Mouse (Mus musculus) CD4-positive, CD25-positive, alpha-beta regulatory T cell, adult 4 months (primary cell): ENCODE data around the gene Dmrt3. TPM values are rescaled to one million over a fixed set of nuclear protein-coding genes. Genes with fewer than 3 reads are reported as not detected.

Source experiments
- ATAC-seq: one replicate; pipeline ENCODE4 v1.8.0; 2017
- polyA plus RNA-seq, 2 experiments: library from polyadenylated mRNA; unstranded; fragments of 100-300 nt; shearing (Covaris generic); gene quantifications; one replicate each; pipeline ENCODE4 v1.2.1; 2017

Gene Dmrt3
- not detected for polyA plus RNA-seq

DNA sequence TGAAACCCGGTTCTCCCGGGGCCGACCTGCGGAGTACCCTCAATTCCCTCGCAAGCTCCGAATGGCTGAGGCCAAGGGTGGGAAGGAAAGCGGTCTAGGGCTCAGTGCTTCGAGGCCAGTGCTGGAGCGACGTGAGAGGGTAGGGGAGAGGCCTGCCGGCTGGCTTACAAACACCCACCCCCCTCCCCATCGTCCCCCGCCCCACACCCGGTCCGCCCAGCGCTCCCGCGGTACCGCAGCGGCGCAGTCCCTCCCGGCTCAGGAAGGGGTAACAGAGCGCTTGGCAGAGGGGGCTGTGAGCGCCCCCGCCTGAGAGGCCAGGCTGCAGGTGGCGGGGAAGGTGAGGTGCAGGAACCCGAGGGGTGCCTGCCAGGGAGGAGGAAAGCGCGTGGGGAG, at the start of gene Dmrt3:
TSS of gene Dmrt3 (plus strand) at position 287 of the 396 bp plus-strand sequence.
- no peak for ATAC-seq

DNA sequence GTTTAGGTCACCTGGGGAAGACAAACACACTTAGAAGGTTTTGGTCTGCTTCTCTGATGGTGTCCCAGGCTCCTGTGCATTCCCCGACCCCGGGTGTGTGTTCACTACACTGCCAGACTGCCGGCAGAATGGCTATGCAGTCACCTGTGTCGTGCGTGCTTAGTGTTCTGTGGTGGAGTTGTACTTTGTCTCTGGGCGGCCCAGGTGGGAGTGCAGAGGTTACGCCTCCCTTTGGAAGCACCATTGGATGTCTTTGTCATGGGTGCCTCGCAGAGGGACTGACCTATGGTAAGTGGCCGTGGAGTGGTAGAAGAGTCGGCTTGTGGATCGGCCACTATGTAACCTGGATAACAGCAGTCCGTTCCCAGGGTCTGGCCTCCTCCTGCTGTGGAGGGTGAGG, 45.7 kb upstream of the Dmrt3 start:
- ATAC-seq, result no peak

DNA sequence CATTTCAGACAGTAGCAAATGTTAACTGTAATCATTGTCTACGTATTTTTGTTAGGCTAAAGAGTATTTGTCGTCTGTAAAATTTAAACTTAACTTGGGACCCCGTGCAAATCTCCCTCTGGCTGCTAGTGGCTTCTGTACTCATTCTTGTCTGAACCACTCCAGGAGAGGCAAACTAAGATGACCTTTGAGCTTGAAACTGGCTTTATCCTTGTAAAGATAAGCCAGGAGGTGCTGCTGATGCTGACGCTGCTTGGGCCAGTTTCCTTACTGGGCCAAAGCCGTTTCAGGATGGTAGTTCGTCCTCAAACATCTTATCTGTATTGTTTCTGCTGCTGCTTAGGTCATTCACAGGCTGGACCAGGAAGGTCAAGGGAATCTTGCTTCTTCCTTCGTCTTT, 40.3 kb upstream of the Dmrt3 start:
- ATAC-seq, result no peak

DNA sequence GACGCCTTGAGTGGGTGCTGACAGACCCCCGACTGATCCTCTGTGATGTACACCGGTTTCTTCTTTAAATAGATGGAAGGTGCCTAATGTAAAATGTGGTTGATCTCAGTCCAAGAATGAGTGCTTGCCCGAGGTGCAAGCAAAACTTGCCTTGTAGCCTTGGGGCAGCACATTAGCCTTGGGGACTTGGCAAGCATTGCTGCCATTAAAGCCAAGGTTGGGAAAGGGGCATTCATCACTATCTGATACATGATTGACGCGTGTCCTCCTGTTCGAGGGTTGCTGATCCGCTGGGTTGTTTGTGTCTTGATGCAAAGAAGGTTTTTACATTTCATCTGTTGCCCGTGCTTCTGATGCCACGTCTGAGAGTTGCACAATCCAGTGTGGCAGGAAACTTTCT, 35.7 kb upstream of the Dmrt3 start:
- no peak for ATAC-seq

DNA sequence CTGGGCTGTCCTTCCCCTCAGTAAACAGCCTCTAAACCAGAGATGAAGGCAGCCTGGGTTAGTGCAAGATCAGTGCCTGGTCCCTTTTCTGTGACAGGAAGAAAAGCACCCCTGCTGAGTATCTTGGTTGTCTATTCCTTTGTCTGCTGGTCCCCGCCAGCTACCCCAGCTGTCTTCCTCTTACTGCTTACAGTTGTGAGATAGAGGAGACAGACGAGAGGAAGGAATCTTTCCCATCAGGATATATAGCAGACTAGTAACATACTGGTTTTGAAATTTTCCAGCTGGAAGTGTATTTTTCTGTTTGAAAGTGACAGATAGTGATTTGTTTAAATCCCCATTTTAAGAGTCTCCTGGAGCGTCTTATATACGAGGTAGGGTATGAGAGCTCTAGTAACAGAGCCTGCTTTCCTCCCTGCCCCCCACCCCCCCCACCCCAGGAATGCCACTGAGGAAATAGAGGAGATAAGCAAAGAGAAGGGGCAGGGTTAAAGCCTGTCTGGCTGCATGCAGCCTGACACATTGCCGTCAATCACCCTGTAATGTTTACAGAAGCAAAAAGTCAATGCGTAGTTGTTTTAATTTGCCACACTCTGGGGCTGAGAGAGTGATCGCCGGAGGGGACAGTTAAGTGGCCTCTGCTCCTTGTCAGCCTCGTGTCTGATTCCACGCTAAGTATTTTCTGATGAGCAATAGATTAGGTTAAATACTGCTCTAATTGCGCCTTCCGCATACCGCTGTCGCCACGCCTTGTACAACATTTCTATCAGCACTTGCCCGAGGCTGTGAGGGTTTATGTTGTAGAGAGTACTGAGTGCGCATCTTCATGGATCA, 34.9 kb upstream of the Dmrt3 start:
- ATAC-seq, result no peak

DNA sequence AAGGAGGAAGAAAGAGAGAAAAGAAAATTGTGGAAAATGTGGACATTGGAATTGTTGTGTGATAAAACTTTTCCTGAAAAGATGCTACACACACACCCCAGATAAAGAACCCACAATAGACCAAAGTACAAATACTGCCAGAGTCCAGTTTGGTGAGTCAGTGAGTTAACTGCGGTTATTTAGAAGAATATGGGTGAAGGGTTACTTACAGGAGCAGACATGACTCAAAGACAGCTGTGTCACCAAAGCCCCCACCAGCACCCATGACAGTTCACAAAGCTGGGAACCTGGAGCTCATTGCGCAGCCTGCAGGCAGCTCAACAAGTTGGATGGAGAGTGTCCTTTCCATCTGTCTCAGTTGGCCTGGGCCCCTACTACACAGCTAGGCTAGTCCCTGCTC, 31.7 kb upstream of the Dmrt3 start:
- no peak for ATAC-seq

DNA sequence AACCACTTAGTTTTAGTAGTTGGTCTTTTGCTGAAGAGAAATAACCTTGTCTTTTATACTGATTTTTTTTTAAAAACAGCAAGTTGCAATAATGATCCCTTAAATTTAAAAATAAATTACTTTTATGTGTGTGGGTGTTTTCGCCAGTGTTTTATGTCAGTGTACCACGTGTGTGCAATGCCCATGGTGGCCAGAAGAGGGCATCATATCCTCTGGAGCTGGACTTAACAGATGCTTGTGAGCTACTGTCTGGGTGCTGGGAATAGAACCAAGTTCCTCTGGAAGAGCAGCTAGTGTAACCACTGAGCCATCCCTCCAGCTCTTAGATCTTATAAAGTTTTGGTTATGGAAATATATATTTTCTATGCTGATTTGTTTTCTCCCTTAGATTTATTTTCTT, 30.7 kb upstream of the Dmrt3 start:
- no peak for ATAC-seq

DNA sequence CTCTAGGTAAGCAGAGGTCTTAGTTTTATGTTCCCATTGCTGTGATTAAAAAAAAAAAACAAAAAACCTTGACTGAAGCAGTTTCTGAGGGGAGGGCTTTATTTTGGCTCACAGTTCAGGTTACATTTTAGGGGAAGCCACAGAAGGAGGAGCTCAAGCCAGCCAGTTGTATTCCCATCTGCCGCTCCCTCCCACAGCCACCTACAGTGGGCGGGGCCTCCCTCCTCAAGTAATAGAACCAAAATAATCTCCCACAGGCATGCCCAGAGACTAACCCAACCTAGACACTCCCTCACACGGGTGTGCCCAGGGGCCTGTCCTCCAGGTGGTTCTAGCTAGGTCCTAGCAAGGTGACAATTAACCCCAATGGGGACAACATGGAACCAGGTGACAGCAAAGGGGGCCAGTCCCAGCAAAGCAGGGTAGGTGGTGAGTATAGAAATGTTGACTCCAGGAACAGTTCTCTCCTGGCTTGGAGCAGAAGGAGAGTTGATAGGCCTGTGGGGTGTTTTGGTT, 12.3 kb upstream of the Dmrt3 start:
- no peak for ATAC-seq

DNA sequence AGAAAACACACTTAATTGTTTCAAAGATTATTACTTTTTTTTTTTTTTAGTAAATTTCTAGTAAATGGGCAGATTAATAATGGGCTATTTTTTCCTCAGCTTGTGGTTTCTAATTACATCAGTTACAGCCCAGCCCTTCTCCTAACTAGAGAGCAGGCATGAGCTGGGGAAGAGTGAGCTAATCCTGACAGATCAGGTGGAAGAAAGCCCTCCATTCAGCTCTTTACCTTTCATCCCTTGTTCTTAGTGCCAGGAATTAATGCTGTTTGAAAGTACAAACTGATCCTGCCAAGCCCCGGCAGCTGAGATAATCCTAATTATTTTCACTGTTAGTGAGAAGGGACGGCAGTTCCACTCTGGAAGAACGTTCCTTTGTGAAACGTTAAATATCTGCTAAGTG, 11.5 kb upstream of the Dmrt3 start:
- ATAC-seq, result no peak

DNA sequence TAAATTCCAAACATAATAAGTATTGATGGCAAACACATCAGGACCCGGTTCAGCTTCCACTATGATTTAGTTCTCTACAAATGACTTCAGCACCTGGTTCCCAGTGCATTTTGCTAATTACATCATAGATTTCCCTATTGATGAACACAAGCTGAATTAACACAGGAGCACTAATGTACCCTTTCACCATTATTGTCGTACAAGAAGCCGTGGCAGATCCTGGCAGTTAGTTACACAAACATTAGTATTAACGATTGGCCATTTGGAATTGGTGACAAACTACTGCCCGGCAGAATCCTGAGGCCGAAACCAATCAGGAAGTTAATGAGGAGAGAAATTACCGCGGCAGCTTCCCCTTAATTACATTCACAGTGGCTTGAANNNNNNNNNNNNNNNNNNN, 8.1 kb upstream of the Dmrt3 start:
- no peak for ATAC-seq

DNA sequence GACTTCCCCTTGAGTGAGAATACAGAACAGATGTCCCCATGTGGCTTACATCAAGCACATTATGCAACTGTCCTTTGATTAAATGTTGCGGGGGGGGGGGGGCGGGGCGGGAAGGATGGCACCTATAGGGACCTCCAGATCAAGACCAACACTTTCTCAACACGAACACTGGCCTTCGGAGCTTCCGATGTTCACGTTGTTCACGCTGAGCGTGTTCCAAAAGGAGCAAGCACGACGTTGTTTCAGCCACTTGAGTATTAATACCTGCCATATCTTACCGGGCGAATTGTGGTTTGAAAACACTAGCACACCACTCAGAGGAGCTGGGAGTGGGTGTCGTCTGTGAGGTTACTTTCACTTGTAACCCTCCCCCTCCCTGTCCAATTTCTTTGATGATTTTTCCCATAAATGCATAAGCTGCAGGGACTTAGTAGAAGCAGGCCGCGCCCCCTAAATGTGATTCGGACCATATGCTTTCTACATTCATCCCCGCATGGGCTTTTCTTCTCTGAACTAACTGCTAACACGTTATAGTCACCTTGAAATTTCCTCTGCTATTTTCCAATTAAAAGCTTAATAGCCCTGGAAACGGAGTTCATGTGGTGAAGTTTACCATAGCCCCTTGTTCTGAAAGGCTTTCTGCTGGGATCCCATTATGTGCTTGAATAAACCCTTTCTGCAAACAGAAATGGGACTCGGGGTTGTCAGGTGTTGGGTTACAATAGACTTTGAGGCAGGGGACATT, 2.5 kb upstream of the Dmrt3 start:
- ATAC-seq, result no peak

DNA sequence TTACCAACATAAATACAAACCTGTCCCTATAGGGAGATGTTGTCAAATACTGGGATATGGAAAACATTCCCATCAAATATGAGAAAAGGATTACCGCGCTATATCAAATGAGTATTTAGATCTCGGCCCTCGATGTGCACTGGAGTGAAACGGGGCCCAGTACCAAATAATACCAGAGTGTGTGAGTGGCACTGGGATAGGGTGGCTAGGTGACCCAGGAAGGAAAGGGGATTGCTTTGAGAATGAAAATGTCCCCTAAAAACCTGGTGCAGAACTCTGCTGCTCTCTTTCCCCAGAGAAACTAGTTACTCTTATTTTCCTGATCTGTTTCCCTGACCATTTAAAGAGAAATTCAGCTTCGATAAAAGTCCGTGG, 1.9 kb upstream of the Dmrt3 start:
- no peak for ATAC-seq

DNA sequence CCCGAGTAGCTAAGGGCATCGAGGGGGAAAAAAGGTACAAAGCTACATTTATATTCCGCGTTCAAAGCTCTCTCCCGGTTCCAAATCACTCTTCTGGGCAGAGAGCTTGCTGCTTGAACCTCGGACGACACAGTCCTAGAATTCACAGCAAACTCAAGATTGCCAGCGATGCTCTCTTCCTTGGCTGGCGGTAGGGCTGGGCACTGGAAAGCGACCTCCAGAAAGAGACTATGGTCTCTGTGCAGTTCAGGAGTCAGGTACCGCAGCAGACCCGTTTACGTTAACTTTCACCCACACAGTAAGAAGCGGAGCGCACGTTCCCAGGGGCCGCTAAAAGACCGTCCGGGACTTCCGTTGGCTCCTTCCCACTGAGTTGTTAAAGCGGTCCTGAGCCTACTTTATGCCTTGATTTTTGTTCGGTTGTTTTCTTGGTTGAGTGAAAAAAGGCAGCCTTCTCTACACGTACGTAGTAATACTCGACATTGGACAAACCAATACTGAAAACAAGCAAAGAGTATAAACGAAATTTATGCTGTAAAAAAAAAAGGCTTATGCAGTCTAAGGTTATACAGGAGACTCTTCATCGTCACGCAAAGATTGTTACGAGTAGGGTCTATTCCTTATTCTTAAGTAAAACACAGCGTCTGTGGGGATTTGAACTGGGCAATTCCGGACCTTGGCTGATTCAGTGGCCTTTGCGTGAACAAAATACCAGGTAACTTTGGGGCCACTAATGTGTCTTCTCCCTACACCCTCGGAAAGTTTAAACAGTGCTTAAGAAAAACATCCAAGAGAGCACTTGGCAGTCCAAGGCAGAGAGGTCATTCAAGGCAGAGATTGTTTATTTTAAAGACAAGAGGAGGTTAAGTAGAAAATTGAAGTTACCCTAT, 895 bp upstream of the Dmrt3 start:
- no peak for ATAC-seq

DNA sequence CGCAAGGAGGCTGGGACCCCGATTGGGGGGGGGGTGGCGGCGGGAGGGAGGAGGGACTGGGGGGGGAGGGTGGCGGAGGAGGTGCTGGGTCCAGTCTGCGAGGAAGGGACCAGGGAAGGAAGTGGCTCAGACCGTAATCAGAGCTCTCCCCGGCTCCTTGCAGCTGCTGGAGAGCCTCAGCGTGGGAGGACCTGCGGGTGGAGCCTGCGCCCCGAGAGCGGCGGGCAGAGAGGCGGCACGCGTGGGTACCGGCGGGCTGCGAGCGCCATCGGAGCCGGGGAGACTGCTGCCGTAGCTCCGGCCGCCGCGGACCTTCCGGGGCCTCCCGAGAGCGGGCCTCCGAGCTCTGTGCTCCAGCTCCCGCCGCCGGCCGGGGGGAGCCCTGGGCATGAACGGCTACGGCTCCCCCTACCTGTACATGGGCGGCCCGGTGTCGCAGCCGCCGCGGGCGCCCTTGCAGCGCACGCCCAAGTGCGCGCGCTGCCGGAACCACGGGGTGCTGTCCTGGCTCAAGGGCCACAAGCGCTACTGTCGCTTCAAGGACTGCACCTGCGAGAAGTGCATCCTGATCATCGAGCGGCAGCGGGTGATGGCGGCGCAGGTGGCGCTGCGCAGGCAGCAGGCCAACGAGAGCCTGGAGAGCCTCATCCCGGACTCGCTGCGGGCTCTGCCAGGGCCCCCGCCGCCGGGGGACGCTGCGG, 460 bp downstream of the Dmrt3 start:
- ATAC-seq, result no peak

DNA sequence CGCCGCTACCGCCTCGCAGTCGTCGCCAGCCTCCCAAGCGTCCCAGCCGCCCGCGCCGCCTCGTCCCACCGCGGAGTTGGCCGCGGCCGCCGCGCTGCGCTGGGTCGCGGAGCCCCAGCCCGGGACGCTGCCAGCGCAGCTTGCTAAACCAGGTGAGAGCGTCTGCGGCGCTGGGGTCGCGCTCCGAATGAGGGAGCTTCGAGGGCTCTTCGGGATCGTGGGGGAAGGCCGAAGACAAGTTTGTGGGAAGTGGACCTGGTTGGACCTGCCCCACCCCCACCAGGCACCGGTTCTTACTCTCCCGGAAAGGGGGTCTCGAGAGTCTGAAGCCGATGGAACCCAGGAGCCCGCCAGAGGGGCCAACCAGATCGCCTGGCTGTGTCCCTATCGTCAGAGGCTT, 1.0 kb downstream of the Dmrt3 start:
- ATAC-seq, result no peak

DNA sequence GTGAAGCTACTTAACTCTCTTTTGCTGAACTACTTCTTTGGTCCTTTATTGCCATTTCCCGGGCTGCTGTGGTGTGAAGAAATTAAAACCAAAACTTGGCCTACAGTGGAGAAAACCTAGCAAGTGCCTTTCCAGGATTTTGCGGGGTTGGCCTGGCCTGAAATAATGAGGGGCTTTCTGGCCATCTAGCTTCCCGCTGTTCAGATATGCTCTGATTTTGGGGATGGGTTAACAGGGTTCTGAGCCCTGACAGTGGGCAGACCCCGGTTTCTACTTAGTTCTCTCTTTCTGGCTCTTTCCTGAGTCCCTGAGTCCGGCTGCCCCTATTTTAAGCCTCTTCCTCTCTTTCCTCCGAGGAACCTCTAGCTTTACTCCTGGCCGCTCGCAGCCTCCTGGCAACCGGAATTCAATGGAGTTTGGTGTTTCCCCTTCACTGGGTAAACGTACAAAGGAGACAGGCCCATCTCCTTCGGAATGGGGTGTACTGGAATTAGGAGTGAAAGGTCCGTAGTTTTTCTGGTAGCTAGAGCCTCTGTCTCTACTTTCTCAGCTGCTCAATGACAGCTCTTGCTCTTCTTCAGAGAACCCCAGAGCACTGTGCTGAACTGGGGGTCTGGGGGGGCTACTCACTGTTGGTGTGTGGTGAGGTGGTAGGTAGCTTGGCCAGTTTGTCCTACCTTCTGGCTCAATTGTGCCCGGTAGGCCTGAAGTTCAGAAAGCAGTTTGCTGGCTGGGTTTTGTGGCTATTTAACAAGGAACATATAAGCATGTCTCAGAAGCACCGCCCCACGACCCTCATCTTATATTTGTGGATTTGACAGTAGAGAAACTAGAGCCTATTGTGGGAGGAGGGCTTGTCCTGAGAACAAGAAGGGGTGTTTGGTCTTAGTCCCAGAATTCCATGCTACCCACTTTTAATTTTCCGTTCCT, 2.0 kb downstream of the Dmrt3 start:
- no peak for ATAC-seq

DNA sequence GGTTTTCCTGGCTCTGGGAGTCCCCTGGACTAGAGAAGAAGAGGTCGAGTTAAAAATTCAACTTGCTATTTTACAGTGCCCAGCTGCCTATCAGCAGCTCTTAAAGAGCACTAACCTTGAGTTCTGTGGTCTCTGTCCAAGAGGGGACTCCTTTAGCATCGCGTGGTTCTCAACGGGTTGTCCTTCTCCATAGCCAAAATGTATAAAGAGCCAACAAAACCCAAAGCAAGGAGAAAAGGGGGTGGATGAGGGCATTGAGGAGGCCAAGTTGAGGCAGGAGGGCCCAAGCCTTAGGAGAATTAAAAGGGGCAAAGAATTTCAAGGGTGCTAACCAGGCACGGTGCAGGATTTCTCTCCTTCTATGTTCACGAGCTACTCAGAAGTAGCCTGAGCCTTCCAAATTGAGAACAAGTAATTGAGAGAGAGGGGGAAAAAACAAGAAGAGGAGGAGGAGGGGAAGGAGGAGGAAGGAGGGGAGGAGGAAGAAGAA, 2.8 kb downstream of the Dmrt3 start:
- no peak for ATAC-seq

DNA sequence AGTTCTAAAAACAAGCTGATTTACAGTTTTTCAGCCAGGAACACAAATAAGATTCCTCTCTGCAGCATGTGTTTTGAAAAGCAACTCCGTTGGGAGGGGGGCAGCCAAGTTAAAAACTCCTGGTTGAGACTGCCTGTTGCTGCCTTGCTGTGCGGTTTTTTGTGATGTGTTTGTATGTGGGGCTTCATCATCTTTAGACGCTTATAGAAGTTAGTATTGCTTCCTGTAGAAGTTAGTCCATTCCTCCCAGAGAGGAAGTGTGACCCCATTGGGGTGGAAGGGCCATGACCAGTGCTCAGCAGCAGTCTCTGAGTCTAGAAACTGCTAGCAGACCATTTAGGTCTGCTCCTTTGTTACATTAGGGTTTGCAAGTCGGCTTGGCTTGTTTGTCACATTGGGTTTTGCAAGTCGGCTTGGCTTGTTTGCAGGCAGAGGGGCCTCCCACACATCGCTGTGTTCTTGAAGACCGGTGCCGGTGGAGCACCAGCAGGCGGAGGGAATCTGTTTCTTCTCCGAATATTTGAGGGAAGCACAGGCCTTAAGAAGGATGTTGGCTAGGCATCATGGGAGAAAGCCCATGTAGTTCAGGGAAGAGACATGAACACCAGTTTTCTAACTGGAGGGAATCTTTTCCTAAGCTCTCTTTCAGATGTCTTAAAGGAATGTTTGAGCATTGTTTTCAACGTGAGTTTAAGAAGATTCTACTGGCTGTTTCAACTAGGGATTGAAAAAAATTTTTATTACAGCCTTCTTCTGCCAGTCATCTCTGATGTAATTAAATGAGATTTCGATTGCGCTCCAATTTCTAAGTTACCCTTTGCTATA, 3.6 kb downstream of the Dmrt3 start:
- no peak for ATAC-seq

DNA sequence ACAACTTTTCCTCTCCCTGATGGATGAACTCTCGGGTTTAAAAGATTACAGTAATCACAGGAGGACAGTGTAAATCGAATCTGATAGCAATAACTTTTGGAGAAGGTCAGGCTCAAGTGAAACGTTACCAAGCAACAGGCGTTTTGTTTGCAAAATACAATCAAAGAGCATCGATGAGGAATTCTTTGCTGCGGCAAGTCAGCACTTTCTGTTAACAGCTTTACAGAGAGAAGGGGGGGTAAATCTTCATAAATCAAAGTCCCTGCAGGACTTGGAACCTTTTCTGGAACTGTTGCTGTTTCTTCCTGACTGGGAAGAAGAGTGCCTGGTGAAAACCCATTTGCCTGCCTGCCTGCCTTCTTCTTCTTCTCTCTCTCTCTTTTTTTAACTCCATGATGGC, 5.8 kb downstream of the Dmrt3 start:
- ATAC-seq, result no peak
